Mouse (Mus musculus) liver, embryonic 13.5 days (tissue): Measurements from ENCODE around the gene Homer2. TPM values are rescaled to one million over a fixed set of nuclear protein-coding genes. Genes with fewer than 3 reads are reported as not detected.

Experiments used
- ATAC-seq: fragments of 200-750 bp; cut with Nextera tagmentation; 2 replicates; pipeline ENCODE4 v1.8.0; 2017; ENCODE audit warnings: low read depth, mild to moderate bottlenecking, moderate number of reproducible peaks, moderate library complexity
- DNase-seq: peaks from one replicate; pipeline ENCODE4 v3.0.0; 2022
- H3K27ac ChIP-seq: fragments of 300-500 bp; sonication (generic); 2 replicates; pipeline ENCODE4 v1.5.1; 2015; ENCODE audit warnings: moderate library complexity, mild to moderate bottlenecking, inconsistent platforms
- H3K27me3 ChIP-seq: fragments of 300-500 bp; sonication (generic); 2 replicates; pipeline ENCODE4 v1.6.1; 2015; ENCODE audit warnings: mild to moderate bottlenecking, inconsistent platforms
- H3K36me3 ChIP-seq: fragments of 300-500 bp; sonication (generic); 2 replicates; pipeline ENCODE4 v1.6.1; 2015; ENCODE audit warnings: mild to moderate bottlenecking, inconsistent platforms
- H3K4me1 ChIP-seq: fragments of 300-500 bp; sonication (generic); replicated peaks from 2 replicates; pipeline ENCODE4 v1.6.1; 2015; ENCODE audit warnings: inconsistent platforms
- H3K4me2 ChIP-seq: fragments of 300-500 bp; sonication (generic); 2 replicates; pipeline ENCODE4 v1.6.1; 2015; ENCODE audit warnings: inconsistent platforms, mild to moderate bottlenecking, moderate library complexity
- H3K4me3 ChIP-seq: fragments of 300-500 bp; sonication (generic); replicated peaks from 2 replicates; pipeline ENCODE4 v1.5.1; 2015; ENCODE audit warnings: mild to moderate bottlenecking, inconsistent platforms
- H3K9ac ChIP-seq: fragments of 300-500 bp; sonication (generic); 2 replicates; pipeline ENCODE4 v1.6.1; 2015; ENCODE audit warnings: mild to moderate bottlenecking, inconsistent platforms
- H3K9me3 ChIP-seq: fragments of 300-500 bp; sonication (generic); replicated peaks from 2 replicates; pipeline ENCODE4 v1.6.1; 2016; ENCODE audit warnings: inconsistent platforms
- WGBS: fragments of 180-500 bp; shearing (Covaris S2); methylation state at CpG from one replicate; pipeline ENCODE4 v1.1.7; 2015; ENCODE audit not compliant: insufficient replicate concordance; 5-methylcytosine and 5-hydroxymethylcytosine counted together
- polyA plus RNA-seq: library from polyadenylated mRNA; unstranded; fragments of >200 nt; fragmentation: Nextera tagmentation; extraction: Ambion mirVana; gene quantifications from 2 replicates; pipeline ENCODE4 v1.2.1, GENCODE M21; 2015

Homer2 gene
- polyA plus RNA-seq = 5.7 and 6.3 TPM in 2 replicates

- Histone ChIP-seq H3K4me3 (peak within 1 kb of the TSS; percentile 71), H3K9me3 (no peaks in the 10 kb centered on the region), H3K4me1 (peaks cover 15% of the 10 kb centered on the region), H3K36me3 (no peaks in the 10 kb centered on the region), H3K27me3 (peaks cover 68% of the 10 kb centered on the region), H3K27ac (peak within 1 kb of the TSS; percentile 53; the same call in 1 of the 2 replicates), H3K9ac (peak within 1 kb of the TSS; percentile 78), H3K4me2 (peak within 1 kb of the TSS; percentile 87)
- 75% methylated on average over 14 of the region's 14 CpGs for WGBS
- DNase-seq (no peak), ATAC-seq (0 out of 2 replicates have a peak, but pooled peaks have one; percentile 28)
These were observed at the start of gene Homer2 for GRCm38 (mm10) chr7:81707471-81708140. Gene Homer2, minus strand, starts transcription at chr7:81707527.

GRCm38 (mm10) chr7:81747956-81748355 is 40.6 kb upstream of the Homer2 start:
- no peak overlapping the region for H3K9ac ChIP-seq
- H3K27ac ChIP-seq = no peak overlapping the region
- no peaks in the 10 kb centered on the region for H3K36me3 ChIP-seq
- no peaks in the 10 kb centered on the region for H3K9me3 ChIP-seq
- ATAC-seq (no peak), DNase-seq (no peak)
- 70% methylated on average over 3 of the region's 3 CpGs for WGBS
- H3K4me2 ChIP-seq = no peak overlapping the region
- no peaks in the 10 kb centered on the region for H3K27me3 ChIP-seq
- no peak overlapping the region for H3K4me3 ChIP-seq
- 0 out of 2 replicates have a peak, but pooled peaks cover 2% of the 10 kb centered on the region for H3K4me1 ChIP-seq

- ATAC-seq (peak; percentile 70), DNase-seq (peak; percentile 20)
- H3K4me1 ChIP-seq = peaks cover 13% of the 10 kb centered on the region
- no peak overlapping the region for H3K9ac ChIP-seq
- H3K9me3 ChIP-seq = no peaks in the 10 kb centered on the region
- H3K27me3 ChIP-seq = no peaks in the 10 kb centered on the region
- no peak overlapping the region for H3K4me3 ChIP-seq
- no peak overlapping the region for H3K4me2 ChIP-seq
- H3K36me3 ChIP-seq = no peaks in the 10 kb centered on the region
- WGBS = 51% methylated on average over 4 of the region's 4 CpGs
- no peak overlapping the region for H3K27ac ChIP-seq
These were observed 36.8 kb upstream of the Homer2 start for GRCm38 (mm10) chr7:81744145-81744544.

GRCm38 (mm10) chr7:81740010-81740409 is 32.7 kb upstream of the Homer2 start:
- Histone ChIP-seq H3K27me3 (0 out of 2 replicates have a peak, but pooled peaks cover 4% of the 10 kb centered on the region), H3K9ac (no peak overlapping the region), H3K4me3 (no peak overlapping the region), H3K9me3 (no peaks in the 10 kb centered on the region), H3K36me3 (no peaks in the 10 kb centered on the region), H3K4me1 (peaks cover 18% of the 10 kb centered on the region), H3K4me2 (no peak overlapping the region), H3K27ac (no peak overlapping the region)
- DNase-seq (no peak), ATAC-seq (no peak)
- WGBS = 60% methylated on average over 7 of the region's 7 CpGs

GRCm38 (mm10) chr7:81738720-81739385 is 31.5 kb upstream of the Homer2 start:
- WGBS = 64% methylated on average over 8 of the region's 8 CpGs
- Histone ChIP-seq H3K4me2 (no peak overlapping the region), H3K27ac (no peak overlapping the region), H3K27me3 (0 out of 2 replicates have a peak, but pooled peaks cover 4% of the 10 kb centered on the region), H3K36me3 (no peaks in the 10 kb centered on the region), H3K9me3 (no peaks in the 10 kb centered on the region), H3K4me3 (no peak overlapping the region), H3K9ac (no peak overlapping the region), H3K4me1 (peaks cover 18% of the 10 kb centered on the region)
- no peak for ATAC-seq
- DNase-seq = no peak

GRCm38 (mm10) chr7:81735300-81736048 is 28.1 kb upstream of the Homer2 start:
- Histone ChIP-seq H3K27ac (no peak overlapping the region), H3K4me2 (no peak overlapping the region), H3K4me3 (no peak overlapping the region), H3K36me3 (no peaks in the 10 kb centered on the region), H3K9me3 (no peaks in the 10 kb centered on the region), H3K27me3 (0 out of 2 replicates have a peak, but pooled peaks cover 4% of the 10 kb centered on the region), H3K9ac (no peak overlapping the region), H3K4me1 (peaks cover 15% of the 10 kb centered on the region)
- DNase-seq (no peak), ATAC-seq (no peak)
- WGBS = 53% methylated on average over 9 of the region's 9 CpGs

GRCm38 (mm10) chr7:81732183-81733089 is 25.1 kb upstream of the Homer2 start:
- H3K27ac ChIP-seq = no peak overlapping the region
- no peak overlapping the region for H3K4me3 ChIP-seq
- H3K9ac ChIP-seq = no peak overlapping the region
- no peak overlapping the region for H3K4me2 ChIP-seq
- H3K27me3 ChIP-seq = 0 out of 2 replicates have a peak, but pooled peaks cover 4% of the 10 kb centered on the region
- 51% methylated on average over 12 of the region's 12 CpGs for WGBS
- DNase-seq (no peak), ATAC-seq (no peak)
- H3K4me1 ChIP-seq = peaks cover 13% of the 10 kb centered on the region
- no peaks in the 10 kb centered on the region for H3K36me3 ChIP-seq
- no peaks in the 10 kb centered on the region for H3K9me3 ChIP-seq

GRCm38 (mm10) chr7:81731181-81731651 is 23.9 kb upstream of the Homer2 start:
- no peak overlapping the region for H3K4me2 ChIP-seq
- no peak overlapping the region for H3K9ac ChIP-seq
- H3K27me3 ChIP-seq = no peaks in the 10 kb centered on the region
- WGBS = 70% methylated on average over 6 of the region's 6 CpGs
- DNase-seq (no peak), ATAC-seq (no peak)
- peaks cover 19% of the 10 kb centered on the region for H3K4me1 ChIP-seq
- H3K36me3 ChIP-seq = no peaks in the 10 kb centered on the region
- no peak overlapping the region for H3K27ac ChIP-seq
- H3K9me3 ChIP-seq = no peaks in the 10 kb centered on the region
- H3K4me3 ChIP-seq = no peak overlapping the region

GRCm38 (mm10) chr7:81729787-81730186 is 22.5 kb upstream of the Homer2 start:
- no peaks in the 10 kb centered on the region for H3K36me3 ChIP-seq
- ATAC-seq (no peak), DNase-seq (no peak)
- H3K9me3 ChIP-seq = no peaks in the 10 kb centered on the region
- H3K9ac ChIP-seq = no peak overlapping the region; the same call in 1 of the 2 replicates
- H3K4me1 ChIP-seq = peaks cover 28% of the 10 kb centered on the region
- no peak overlapping the region for H3K4me3 ChIP-seq
- no peaks in the 10 kb centered on the region for H3K27me3 ChIP-seq
- 24% methylated on average over 9 of the region's 9 CpGs for WGBS
- peak overlapping the region; percentile 35 for H3K4me2 ChIP-seq
- no peak overlapping the region for H3K27ac ChIP-seq

GRCm38 (mm10) chr7:81727716-81728115 is 20.4 kb upstream of the Homer2 start:
- Histone ChIP-seq H3K27me3 (no peaks in the 10 kb centered on the region), H3K4me2 (no peak overlapping the region), H3K27ac (no peak overlapping the region), H3K4me1 (peaks cover 28% of the 10 kb centered on the region), H3K9me3 (no peaks in the 10 kb centered on the region), H3K9ac (no peak overlapping the region), H3K36me3 (no peaks in the 10 kb centered on the region), H3K4me3 (no peak overlapping the region)
- DNase-seq = no peak
- ATAC-seq = no peak
- WGBS = 59% methylated on average over 9 of the region's 9 CpGs
